23 mouse cellular contexts compared by ENCODE assay signal in the genomic region with DNA sequence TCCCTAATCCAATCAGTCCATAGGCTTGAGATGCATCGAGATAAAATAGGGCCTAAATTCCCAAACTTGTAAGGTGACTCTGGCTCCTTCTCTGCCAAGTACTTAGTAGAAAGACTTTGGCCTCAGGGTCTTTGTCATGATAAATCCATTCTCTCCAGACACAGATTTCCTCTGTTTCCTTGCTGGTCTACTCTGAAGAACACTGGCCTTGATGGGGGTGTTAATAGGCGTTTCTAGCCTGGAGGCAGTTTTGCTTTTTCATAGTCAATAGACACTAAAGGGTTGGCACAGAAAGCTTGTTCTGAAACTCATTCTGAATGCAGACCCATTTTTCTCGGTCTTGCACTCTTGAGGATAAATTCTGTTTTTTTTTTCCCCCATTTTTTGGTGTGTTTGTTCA.
DNase-seq lines count a peak whose midpoint lies in the region; ATAC-seq lines count a peak whose summit lies in the region.
"Had no signal": no experiment of that assay in that cellular context is flagged by ENCODE, and none has a peak within 500 bp of the region (broad histone marks: within the 10 kb centered on the region; RNA-seq: fewer than 3 reads in every experiment).

No protein-coding gene starts in this region.

- H3K9me3 ChIP-seq in forebrain, embryonic 15.5 days: no peaks in the 10 kb centered on the region
- no peaks in the 10 kb centered on the region for H3K9me3 ChIP-seq in forebrain, embryonic 10.5 days
- no peaks in the 10 kb centered on the region for H3K9me3 ChIP-seq in midbrain, embryonic 14.5 days (ENCODE audit: control insufficient read depth, low read length)
- H3K9me3 ChIP-seq in midbrain, embryonic 16.5 days (replicated peaks; ENCODE audit: control insufficient read depth, low read length, poor library complexity, severe bottlenecking): no peaks in the 10 kb centered on the region
- H3K9me3 ChIP-seq: neural tube, embryonic 15.5 days had no signal

- DNase-seq in forebrain, embryonic 10.5 days (ENCODE audit: extremely low spot score, low spot score): no peak
- peak; percentile 62 for DNase-seq in midbrain, embryonic 14.5 days
- peak; percentile 64 for DNase-seq in ZHBTc4 (ENCODE audit: low read depth, low spot score)
- DNase-seq in mesoderm, embryonic 11.5 days (ENCODE audit: low read depth, low spot score): peak; percentile 23
- DNase-seq: adrenal gland, postnatal 10 days; B cell, adult 2 months; cerebellum, adult 11-12 months; cerebellum, postnatal 14 days; heart, postnatal 10 days; kidney, adult 11 months; lung, adult 18-20 months; lung, postnatal 14 days; right cerebral cortex, postnatal 25 days; thymus, postnatal 36 days had no signal

- H3K4me2 ChIP-seq in forebrain, embryonic 15.5 days (replicated peaks): no peak overlapping the region
- H3K4me2 ChIP-seq in midbrain, embryonic 14.5 days (ENCODE audit: low read length): no peak overlapping the region
- H3K4me2 ChIP-seq in midbrain, embryonic 16.5 days (ENCODE audit: low read length): no peak overlapping the region
- H3K4me2 ChIP-seq: heart, embryonic 11.5 days; liver, embryonic 11.5 days; neural tube, embryonic 15.5 days had no signal

- 31% methylated on average over 3 of the region's 3 CpGs for WGBS in forebrain, embryonic 15.5 days
- WGBS in forebrain, embryonic 10.5 days: 53% methylated on average over 3 of the region's 3 CpGs
- WGBS in midbrain, embryonic 14.5 days: 30% methylated on average over 3 of the region's 3 CpGs
- WGBS in midbrain, embryonic 16.5 days: 35% methylated on average over 3 of the region's 3 CpGs

- H3K27ac ChIP-seq in forebrain, embryonic 15.5 days (replicated peaks): no peak overlapping the region
- H3K27ac ChIP-seq in forebrain, embryonic 10.5 days: no peak overlapping the region
- H3K27ac ChIP-seq in midbrain, embryonic 14.5 days (replicated peaks; ENCODE audit: low read depth, low read length): no peak overlapping the region
- no peak overlapping the region for H3K27ac ChIP-seq in midbrain, embryonic 16.5 days (ENCODE audit: low read length)
- H3K27ac ChIP-seq: kidney, postnatal 0 days; neural tube, embryonic 15.5 days had no signal

- H3K4me1 ChIP-seq in forebrain, embryonic 15.5 days: no peaks in the 10 kb centered on the region
- no peaks in the 10 kb centered on the region for H3K4me1 ChIP-seq in forebrain, embryonic 10.5 days
- H3K4me1 ChIP-seq in midbrain, embryonic 14.5 days (ENCODE audit: control insufficient read depth, insufficient read depth, low read length): no peaks in the 10 kb centered on the region
- no peaks in the 10 kb centered on the region for H3K4me1 ChIP-seq in midbrain, embryonic 16.5 days (ENCODE audit: control insufficient read depth, insufficient read depth, low read length)
- H3K4me1 ChIP-seq: neural tube, embryonic 15.5 days had no signal

- no peak overlapping the region for H3K4me3 ChIP-seq in forebrain, embryonic 15.5 days
- no peak overlapping the region for H3K4me3 ChIP-seq in forebrain, embryonic 10.5 days
- H3K4me3 ChIP-seq in midbrain, embryonic 14.5 days (replicated peaks; ENCODE audit: low read depth, low read length): no peak overlapping the region
- H3K4me3 ChIP-seq in midbrain, embryonic 16.5 days (ENCODE audit: low read depth, low read length): no peak overlapping the region
- H3K4me3 ChIP-seq: erythroblast, embryonic 14.5 days; neural tube, embryonic 15.5 days had no signal

- peak; percentile 78 for ATAC-seq in forebrain, embryonic 15.5 days (replicated peaks)
- ATAC-seq in midbrain, embryonic 14.5 days (ENCODE audit: low FRiP score, low TSS enrichment): no peak; the same call in 1 of the 2 replicates
- ATAC-seq in midbrain, embryonic 16.5 days: no peak
- ATAC-seq in megakaryocyte-erythroid progenitor cell, adult 5-6 weeks (replicated peaks; ENCODE audit: low FRiP score, low TSS enrichment, poor library complexity, severe bottlenecking): no peak
- ATAC-seq: activated CD4-positive, CD25-positive, alpha-beta regulatory T cell, adult 4 months had no signal

- H3K36me3 ChIP-seq in forebrain, embryonic 15.5 days: no peaks in the 10 kb centered on the region
- no peaks in the 10 kb centered on the region for H3K36me3 ChIP-seq in forebrain, embryonic 10.5 days (replicated peaks)
- H3K36me3 ChIP-seq in midbrain, embryonic 14.5 days (ENCODE audit: control insufficient read depth, insufficient read depth, low read length): no peaks in the 10 kb centered on the region
- H3K36me3 ChIP-seq in midbrain, embryonic 16.5 days (ENCODE audit: control insufficient read depth, insufficient read depth, low read length): no peaks in the 10 kb centered on the region
- H3K36me3 ChIP-seq: neural tube, embryonic 15.5 days had no signal

- no peaks in the 10 kb centered on the region for H3K27me3 ChIP-seq in forebrain, embryonic 15.5 days
- H3K27me3 ChIP-seq in forebrain, embryonic 10.5 days (ENCODE audit: poor library complexity, severe bottlenecking): no peaks in the 10 kb centered on the region
- no peaks in the 10 kb centered on the region for H3K27me3 ChIP-seq in midbrain, embryonic 14.5 days (ENCODE audit: control insufficient read depth, insufficient read depth, low read length)
- H3K27me3 ChIP-seq in midbrain, embryonic 16.5 days (ENCODE audit: control insufficient read depth, insufficient read depth, low read depth, low read length): no peaks in the 10 kb centered on the region
- H3K27me3 ChIP-seq: neural tube, embryonic 15.5 days had no signal

- H3K9ac ChIP-seq in forebrain, embryonic 15.5 days (replicated peaks): no peak overlapping the region
- H3K9ac ChIP-seq in midbrain, embryonic 14.5 days (replicated peaks; ENCODE audit: low read length): no peak overlapping the region
- H3K9ac ChIP-seq in midbrain, embryonic 16.5 days (ENCODE audit: low read depth, low read length): no peak overlapping the region
- H3K9ac ChIP-seq: neural tube, embryonic 15.5 days had no signal
